Mouse (Mus musculus) B cell, adult 2 months (primary cell): ENCODE measurements at regions not wholly inside any gene's neighbourhood (a gene's known extent, or its start where the extent isn't known, plus 50 kb on each side); places are given as distances from the start of the nearest gene placed in this dataset.
A peak's percentile ranks its signal among the peaks of the same experiment; 100 is the strongest.

Source experiments
- DNase-seq, 2 experiments: peaks; one replicate each; pipeline ENCODE4 v3.0.0; 2022

GRCm38 (mm10) chr10:119054191-119055175, 184.5 kb upstream of the Dyrk2 start:
- DNase-seq: no peak

GRCm38 (mm10) chr10:119052441-119053041, 182.5 kb upstream of the Dyrk2 start:
- no peak for DNase-seq

DNA sequence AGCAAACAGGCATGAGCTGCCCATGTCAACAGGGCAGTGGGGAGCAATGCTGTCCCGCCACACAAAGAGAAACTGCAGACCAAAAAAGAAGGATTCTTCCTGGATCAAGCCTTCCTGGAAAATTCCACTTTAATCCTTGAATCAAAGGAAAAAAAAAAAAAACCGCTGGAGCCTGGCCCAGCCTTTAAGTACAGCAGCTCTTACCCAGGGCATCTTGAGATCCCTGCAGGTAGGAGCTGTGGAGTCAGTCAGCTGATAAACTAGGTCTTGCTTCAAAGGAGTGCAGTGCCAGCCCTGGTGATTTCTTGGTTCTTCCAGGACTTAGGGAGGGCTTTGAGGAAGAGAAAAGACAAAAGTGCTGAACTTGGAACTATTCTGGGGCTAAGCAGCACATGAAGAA, 181.6 kb upstream of the Dyrk2 start:
- no peak for DNase-seq

GRCm38 (mm10) chr10:119050017-119050685, 180.1 kb upstream of the Dyrk2 start:
- DNase-seq: peak; percentile 57 to 61

DNA sequence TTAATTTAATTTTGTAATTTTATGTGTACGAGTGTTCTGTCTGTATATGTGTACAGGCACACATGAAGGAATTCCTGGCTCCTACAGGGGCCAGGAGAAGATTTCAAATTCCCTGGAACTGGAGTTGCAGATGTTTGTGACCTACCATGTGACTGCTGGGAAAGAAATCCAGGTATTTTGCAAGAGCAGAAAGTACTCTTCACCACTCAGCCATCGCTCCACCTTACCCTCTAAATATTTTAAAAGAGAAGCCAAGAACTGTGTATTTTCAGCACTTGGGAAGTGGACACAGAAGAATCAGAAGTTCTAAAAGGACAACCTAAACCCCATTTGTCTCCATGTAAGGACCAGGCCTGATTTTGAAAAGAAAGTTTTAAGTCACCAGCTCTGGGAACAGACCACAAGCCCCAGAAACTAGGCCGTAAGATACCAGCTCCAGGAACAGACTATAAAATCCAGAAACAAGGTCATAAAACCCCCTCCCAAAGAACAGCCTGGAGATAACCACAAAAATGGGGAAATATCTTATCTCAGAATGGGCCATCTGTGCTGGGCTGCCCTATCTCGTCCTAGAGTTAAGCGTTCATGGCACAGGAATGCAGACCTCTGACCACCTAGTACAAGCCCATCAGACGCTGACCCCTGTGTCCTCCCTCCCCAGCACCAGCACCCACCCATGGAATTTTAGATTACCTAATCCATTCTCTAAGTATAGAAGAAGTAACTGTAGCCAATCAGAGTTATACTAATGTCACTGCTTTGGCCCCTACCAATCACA, 178.8 kb upstream of the Dyrk2 start:
- no peak for DNase-seq

GRCm38 (mm10) chr10:119045059-119045458, 175.1 kb upstream of the Dyrk2 start:
- DNase-seq: no peak

DNA sequence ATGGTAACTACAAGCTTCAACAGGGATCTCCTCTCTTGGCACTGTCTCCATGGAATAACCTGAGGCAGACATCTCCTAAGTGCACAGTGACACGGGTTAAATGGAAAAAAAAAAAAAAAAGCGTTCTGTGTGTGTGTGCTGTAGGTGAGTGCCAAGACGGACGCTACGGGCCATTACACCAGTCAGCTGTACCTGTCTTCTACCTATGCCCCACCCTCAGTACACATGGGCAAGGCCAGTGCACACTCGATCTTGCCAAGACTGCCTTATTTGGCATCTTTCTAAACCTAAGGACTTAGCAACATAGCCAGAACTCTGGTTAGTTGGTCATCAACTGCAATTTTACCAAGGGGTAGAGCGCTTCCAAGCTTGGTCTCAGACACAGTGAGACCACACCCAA, 173.1 kb upstream of the Dyrk2 start:
- DNase-seq: no peak

DNA sequence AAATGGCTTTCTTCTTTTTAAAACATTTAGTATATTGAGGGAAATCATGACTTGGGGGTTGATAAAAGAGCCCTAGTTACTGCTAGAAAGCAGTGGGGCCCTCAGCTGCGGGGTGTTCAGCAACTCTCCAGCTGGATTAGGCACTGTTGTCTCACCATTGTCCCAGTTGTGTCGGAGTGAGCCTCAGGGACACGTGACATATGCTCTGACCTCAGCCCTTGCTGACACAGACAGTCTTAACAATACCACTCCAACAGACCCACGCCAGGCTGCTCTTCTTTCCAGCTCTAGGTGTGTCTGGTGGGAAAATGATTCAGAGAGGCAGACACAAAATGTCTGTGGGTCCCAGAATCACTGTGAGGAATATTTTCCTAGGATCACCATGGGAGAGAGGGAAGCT, 170.2 kb upstream of the Dyrk2 start:
- no peak for DNase-seq

DNA sequence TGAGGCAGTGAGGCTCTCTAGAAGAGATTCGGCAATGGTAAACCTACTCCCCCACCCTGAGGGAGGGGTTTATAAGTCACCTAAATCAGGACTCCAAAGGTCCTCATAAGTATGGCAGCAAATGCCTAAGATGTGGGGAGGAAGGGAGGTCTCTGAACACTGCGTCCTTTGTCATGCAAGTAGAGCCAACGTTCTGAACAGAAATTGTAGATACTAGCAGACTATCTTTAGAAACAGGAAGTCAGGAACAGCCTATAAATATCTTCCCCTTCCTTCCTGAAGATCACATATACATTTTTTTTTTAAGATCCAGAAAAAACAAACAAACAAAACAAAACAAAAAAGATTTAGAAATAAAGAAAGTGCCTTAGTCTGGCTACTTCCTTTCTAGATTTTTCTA, 169.7 kb upstream of the Dyrk2 start:
- no peak for DNase-seq

GRCm38 (mm10) chr10:119038991-119039390, 169.0 kb upstream of the Dyrk2 start:
- no peak for DNase-seq

GRCm38 (mm10) chr10:119037781-119038180, 167.8 kb upstream of the Dyrk2 start:
- DNase-seq: no peak

GRCm38 (mm10) chr10:119035863-119036262, 165.9 kb upstream of the Dyrk2 start:
- DNase-seq: no peak

- no peak for DNase-seq
Measured at GRCm38 (mm10) chr10:119034396-119034795, 164.4 kb upstream of the Dyrk2 start.

- peak; percentile 10 to 21 for DNase-seq
Measured at GRCm38 (mm10) chr10:119031282-119032275, 161.6 kb upstream of the Dyrk2 start.

GRCm38 (mm10) chr10:119028480-119029137, 158.6 kb upstream of the Dyrk2 start:
- peak; percentile 42 to 48 for DNase-seq

DNA sequence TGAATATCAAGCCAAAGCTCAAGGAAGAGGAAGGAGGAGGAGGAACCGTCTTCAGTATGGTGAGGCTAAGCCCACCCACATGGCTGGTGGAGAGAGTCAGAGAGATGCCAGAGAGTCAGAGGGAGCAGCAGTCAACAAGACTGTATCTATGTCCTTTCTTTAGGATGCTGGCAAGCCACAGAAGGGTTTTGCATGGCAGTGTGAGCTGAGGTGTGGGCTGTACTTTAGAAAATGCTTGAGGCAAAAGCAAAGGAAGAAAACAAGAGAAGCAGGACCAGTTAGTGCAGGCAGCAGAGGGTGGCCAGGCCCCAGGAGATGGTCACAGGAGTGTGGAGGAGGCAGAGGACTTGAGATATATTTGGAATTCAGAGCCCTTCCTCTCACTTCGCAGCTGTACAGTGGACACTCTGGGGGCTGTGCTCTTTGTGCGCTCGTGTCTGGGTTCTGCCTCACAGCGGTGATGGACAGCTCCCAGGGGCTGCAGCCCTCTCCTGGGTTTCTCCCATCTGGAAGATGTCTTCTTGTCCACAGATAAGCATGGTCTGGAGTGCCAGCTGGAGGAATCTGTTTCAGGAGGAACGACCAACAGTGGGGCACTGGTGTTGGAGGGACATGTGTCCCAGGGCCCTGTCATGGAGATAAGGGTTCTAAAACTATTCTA, 157.4 kb upstream of the Dyrk2 start:
- no peak for DNase-seq

- DNase-seq: no peak
Measured at GRCm38 (mm10) chr10:119026291-119026690, 156.3 kb upstream of the Dyrk2 start.

DNA sequence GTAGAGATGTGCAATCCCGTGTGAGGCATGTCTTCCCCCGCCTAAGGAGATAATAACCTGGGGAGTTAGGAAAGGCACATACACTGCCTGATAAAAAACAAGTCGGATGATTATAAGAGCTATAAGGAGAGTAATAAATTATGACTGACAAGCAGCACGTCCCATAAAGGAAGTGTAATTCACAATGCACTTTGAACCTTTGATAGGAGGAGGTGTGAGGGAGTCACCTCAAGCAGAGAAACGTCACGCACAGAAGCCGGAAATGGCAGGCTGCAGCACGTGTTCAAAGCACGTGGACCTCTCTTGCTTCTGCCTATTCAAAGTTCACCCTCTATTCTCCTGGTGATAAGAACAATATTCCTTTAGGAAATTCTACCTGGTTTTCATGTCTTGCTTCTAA, 154.4 kb upstream of the Dyrk2 start:
- no peak for DNase-seq

- DNase-seq: no peak
Measured at GRCm38 (mm10) chr10:119019082-119019481, 149.1 kb upstream of the Dyrk2 start.

GRCm38 (mm10) chr10:119018490-119018889, 148.5 kb upstream of the Dyrk2 start:
- no peak for DNase-seq
